In the genomic region with DNA sequence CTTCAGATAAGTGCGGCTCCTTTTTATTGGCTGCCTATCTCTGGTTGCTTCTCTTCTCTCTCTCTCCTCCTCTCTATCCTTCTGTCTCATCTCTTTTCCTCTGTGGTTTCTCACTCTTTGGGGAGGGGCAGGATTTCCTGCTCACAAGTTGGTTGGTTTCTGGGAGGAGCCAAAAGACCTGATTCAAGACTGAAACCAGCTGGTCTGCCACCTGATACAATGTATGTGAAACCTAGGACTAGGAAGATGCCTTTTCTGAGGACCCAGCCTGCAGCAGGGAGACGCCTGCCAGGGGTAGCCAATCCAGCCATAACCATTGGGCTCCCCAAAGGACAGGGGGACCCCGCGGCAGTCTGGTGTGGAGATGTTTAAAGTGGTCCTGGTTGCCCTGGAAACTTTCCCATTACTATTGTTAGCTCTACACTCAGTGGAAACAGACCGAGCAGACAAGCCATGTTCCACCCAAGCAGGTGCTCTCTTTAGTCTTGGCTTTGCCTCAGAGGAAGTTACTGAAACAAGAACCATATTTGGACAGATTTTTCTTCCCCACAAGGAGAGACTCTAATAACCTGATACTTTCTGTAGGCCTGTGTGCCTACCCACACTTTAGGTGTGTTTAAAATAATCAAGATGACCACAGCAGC, we compare ENCODE assay signal across 7 mouse cellular contexts. TPM values are rescaled to one million over a fixed set of nuclear protein-coding genes. Genes with fewer than 3 reads are reported as not detected.
DNase-seq lines count a peak whose midpoint lies in the region; TF ChIP-seq lines count a peak whose summit lies in the region.

Gene Hsd11b1 (minus strand): TSS at position 121 of the 644 bp plus-strand sequence.

- H3K27me3 ChIP-seq in kidney, adult 2 months (replicated peaks; ENCODE audit: control insufficient read depth, insufficient read depth, low read length), result no peaks in the 10 kb centered on the region
- H3K27me3 ChIP-seq in small intestine, adult 2 months (ENCODE audit: control insufficient read depth, insufficient read depth, low read length), result no peaks in the 10 kb centered on the region

- peaks cover 3% of the 10 kb centered on the region; the same call in 1 of the 2 replicates for H3K4me1 ChIP-seq in kidney, adult 2 months (ENCODE audit: control insufficient read depth, insufficient read depth, low read length)
- H3K4me1 ChIP-seq in small intestine, adult 2 months (ENCODE audit: control insufficient read depth, insufficient read depth, insufficient read length, low read length), result no peaks in the 10 kb centered on the region

- no peaks in the 10 kb centered on the region for H3K36me3 ChIP-seq in kidney, adult 2 months (ENCODE audit: control insufficient read depth, insufficient read depth, low read length)
- no peaks in the 10 kb centered on the region for H3K36me3 ChIP-seq in small intestine, adult 2 months (ENCODE audit: control insufficient read depth, insufficient read depth, low read length)

- peak; percentile 52 for DNase-seq in kidney, adult 2 months
- no peak for DNase-seq in kidney, postnatal 4 days
- DNase-seq in adrenal gland, postnatal 10 days, result no peak
- no peak for DNase-seq in layer of hippocampus, postnatal 14 days (ENCODE audit: low spot score in 2 of 2)
- DNase-seq in right cerebral cortex, postnatal 36 days (ENCODE audit: low spot score in 2 of 2), result no peak
- DNase-seq in cerebellum, adult 18-20 months, result no peak

- 79% methylated on average over 5 of the region's 5 CpGs for WGBS in kidney, adult 2 months
- WGBS in small intestine, adult 2 months, result 68% methylated on average over 5 of the region's 5 CpGs

- no peak for TF ChIP-seq CTCF in kidney, adult 2 months (conservative IDR thresholded peaks at IDR 0.05; ENCODE audit: insufficient read depth, insufficient read length, low read depth, low read length)
- no peak for TF ChIP-seq CTCF in small intestine, adult 2 months (IDR thresholded peaks at IDR 0.05; ENCODE audit: extremely low read depth, insufficient read length, insufficient replicate concordance, low read depth, low read length)

- TF ChIP-seq POLR2A in kidney, adult 2 months (IDR thresholded peaks at IDR 0.05; ENCODE audit: low read depth, low read length), result no peak
- no peak for TF ChIP-seq POLR2A in small intestine, adult 2 months (IDR thresholded peaks at IDR 0.05; ENCODE audit: low read depth, low read length)

- H3K4me3 ChIP-seq in kidney, adult 2 months (ENCODE audit: insufficient read depth, low read depth, low read length), result peak within 1 kb of the TSS; percentile 5
- H3K4me3 ChIP-seq in small intestine, adult 2 months (ENCODE audit: low read depth, low read length), result no peak within 1 kb of the TSS

- peak within 1 kb of the TSS; percentile 63 for H3K27ac ChIP-seq in kidney, adult 2 months (ENCODE audit: insufficient read depth, low read depth, low read length)
- 0 out of 2 replicates have a peak within 1 kb of the TSS, but pooled peaks have one; percentile 54 for H3K27ac ChIP-seq in small intestine, adult 2 months (ENCODE audit: insufficient read depth, low read depth, low read length)

RNA-seq across cellular contexts. Expression of gene Hsd11b1, which starts in this region (rescaled TPM):
- polyA plus RNA-seq in kidney, adult 2 months (2012; rRNA removed), result 125 and 136 TPM in 2 replicates
- total RNA-seq in adrenal gland, postnatal 10 days (2021), result 100 to 1,000 TPM in 1 of 2 experiments, 10 to 100 TPM in 1; 47.9 to 110 TPM
- total RNA-seq in layer of hippocampus, postnatal 14 days (2021), result 10 to 100 TPM; 43.1 to 45.9 TPM
- 3.1 and 3.3 TPM in 2 replicates for polyA plus RNA-seq in small intestine, adult 2 months (2012; rRNA removed)

Comparison
In these comparisons a context has a peak if more than half of its experiments do, and no peak if none do; other contexts are left out.
1. RNA of gene Hsd11b1 (polyA plus RNA-seq): 125 to 136 TPM in kidney, adult 2 months; 3.1 to 3.3 TPM in small intestine, adult 2 months; every median in the first group is over 10 times any median in the second.